Mouse (Mus musculus) telencephalon, adult 2 months (tissue): ENCODE measurements around the gene Wsb1.

Experiments
- DNase-seq: peaks from one replicate; pipeline ENCODE4 v3.0.0-alpha.2; 2011; ENCODE audit warnings: low read depth, low spot score

Gene Wsb1

DNA sequence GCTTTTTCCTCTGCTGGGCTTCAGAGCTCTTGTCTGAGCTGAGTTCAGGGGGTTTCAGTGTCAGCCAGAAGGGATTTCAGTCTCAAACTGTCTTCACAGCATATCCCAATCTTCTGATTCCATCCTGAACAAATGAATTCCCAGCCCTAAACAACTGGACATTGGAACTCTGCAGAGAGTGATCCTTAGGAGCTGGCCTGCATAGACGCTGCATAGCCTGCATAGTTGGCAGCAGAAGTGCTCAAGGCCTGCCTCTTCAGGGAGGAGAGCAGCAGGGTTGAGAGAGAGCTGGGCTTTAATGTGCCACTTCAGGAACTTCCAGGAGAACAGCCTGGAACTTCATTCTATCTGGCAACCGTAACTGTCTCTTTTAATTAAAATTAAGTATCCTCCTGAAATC is 38.9 kb downstream of the Wsb1 start:
- no peak for DNase-seq

DNA sequence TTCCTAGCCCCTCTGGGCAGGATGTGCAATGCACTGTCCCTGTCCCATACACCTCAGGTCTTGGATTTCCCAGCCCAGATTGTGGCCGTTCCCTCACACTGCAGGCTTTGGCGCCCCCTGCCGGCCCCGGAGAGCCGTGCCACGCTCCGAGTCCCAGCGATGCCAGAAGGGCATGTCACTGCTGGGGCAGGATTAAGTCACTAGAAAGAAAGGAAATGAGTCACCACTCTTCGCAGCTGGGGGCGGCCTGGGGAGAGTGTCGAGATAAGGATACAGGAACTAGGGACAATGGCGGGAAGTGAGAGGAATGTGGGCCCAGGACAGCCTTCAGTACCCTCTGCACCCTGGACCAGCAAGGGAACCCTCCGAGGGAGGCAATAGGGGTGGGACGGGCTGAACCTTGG is 40.5 kb downstream of the Wsb1 start:
- DNase-seq, result no peak

DNA sequence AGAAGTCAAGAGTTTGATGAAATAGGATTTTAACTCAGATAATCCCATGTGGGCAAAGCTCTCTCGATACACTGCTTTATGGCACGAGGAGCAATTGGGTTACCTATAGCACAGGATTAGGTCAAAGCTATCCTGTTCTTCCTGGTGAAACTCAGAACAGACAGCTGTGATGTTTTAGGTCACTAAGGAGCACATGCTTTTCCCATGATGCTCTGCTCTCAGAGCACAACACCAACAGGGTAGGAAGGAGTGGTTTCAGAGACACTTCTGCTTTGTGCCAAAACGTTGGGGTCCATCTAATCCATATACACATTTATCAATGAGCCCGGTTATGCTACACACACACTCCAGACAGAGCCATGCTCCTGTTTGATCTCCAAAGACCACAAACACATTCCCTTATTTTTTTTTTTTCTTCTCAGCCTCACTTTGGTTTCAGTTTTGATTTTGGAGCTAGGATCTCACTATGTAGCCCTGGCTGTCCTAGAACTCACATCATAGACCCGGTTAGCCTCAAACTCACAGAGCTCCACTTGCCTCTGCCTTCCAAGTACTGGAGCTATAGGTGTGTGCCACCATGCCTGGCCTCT is 44.5 kb downstream of the Wsb1 start:
- no peak for DNase-seq

DNA sequence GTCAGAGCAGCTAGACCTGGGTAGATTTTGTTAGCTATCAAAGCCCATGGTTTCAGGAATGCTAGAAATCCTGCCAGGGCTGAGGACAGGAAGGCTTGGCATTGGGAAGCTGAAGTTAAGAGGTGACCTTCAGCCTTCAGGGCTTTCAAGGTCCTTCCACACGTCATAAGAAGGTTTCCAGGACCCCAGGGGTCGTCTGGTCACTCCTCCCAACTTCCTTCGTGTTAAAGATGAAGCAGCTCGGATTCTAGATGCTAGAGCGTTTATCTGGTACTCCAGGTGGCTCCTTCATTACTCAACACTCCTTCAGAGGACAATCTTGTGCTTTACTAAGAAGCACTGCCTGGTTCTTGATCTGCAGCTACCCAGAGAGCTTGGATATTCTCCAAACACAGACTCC is 45.4 kb downstream of the Wsb1 start:
- no peak for DNase-seq

DNA sequence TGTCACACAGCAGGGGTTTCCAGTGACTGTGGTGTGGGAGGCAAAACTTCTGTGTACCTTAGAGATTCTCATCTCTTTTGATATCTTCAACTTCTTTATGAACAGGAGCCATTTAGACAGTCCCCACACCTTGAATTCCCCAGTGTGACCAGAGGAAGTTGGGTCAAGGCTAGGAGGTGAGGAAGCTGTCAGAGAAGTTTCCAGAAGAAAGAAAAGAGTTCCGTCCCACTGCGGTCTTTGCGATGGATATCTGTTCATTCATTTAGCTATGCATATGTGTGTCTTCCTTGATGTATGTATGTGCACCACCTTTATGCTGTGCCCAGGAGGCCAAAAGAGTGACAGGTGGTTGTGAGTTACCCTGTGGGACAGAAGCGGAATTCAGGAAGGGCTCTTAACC is 46.0 kb downstream of the Wsb1 start:
- no peak for DNase-seq

DNA sequence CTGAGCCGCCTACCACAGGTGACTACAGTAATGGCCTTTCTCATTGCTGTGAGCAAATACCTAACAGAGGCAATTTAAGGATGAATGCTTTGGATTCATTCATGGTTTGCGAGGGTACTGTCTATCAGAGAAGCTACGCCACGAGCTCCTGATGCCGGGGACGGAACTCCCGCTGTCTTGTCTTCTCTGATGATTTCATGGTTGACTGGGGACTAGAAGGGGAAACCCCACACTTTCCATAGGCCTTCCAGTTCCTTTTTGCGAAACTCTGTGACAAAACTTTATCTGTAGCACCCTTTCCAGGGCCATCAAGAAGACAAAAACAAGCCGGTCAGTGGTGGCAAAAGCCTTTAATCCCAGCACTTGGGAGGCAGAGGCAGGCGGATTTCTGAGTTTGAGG is 46.8 kb downstream of the Wsb1 start:
- no peak for DNase-seq

DNA sequence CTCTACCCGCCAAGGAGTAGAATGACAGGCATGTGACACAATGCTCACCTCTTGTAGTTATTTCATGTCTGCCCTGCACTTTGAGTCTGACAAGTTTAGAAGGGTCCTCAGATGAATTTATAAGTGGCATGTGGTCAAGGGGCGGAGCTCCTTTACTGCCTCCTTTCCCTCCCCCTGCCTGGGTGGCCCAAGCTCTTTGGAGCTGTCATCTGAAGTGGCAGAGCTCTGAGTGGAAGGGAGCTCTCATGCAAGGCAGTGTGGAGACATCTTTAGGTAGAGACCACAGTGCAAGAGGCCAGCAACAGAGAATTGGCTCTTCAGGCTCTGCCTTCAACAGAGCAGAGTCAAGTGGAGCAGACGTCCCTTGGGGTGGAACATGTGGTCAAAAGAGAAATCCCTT is 50.0 kb downstream of the Wsb1 start:
- DNase-seq, result no peak

DNA sequence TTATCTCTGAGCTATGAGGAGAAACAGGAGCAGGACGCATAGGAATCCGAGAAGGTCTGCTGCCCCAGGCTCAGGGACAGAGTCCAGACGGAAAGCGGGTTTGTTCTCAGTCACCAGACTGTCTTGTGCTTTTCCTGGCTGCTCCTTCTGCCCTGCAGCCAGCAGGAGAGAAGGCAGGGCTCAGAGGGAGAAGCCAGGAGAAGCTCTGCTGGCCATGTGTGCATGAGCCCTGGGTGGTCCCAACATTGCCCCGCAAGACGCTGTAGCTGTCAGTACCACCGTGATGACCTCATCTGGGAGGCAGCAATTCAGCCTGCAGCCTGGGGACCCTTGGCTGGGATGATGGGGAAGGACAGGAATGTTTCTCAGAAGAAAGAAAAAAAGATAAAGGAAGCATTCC is 54.0 kb downstream of the Wsb1 start:
- DNase-seq, result no peak

DNA sequence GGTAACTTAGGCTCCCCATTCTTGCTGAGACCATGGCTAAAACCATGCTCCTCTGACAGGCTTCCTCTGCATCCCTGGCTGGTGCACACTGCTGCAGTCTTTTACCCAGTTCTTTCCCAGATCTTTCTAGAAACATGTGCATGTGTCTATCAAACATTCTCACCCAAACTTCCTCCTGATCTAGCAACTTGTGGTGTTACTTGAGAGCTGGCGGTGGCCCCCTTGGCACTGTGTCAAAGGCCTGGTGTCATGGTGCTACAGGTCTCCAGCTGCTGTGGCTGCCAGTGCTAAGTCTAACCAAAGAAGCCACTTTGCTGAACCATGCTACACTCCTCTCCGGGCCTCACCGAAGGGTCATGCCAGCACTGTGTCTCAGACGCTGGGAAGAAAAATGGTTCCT is 55.9 kb downstream of the Wsb1 start:
- no peak for DNase-seq

DNA sequence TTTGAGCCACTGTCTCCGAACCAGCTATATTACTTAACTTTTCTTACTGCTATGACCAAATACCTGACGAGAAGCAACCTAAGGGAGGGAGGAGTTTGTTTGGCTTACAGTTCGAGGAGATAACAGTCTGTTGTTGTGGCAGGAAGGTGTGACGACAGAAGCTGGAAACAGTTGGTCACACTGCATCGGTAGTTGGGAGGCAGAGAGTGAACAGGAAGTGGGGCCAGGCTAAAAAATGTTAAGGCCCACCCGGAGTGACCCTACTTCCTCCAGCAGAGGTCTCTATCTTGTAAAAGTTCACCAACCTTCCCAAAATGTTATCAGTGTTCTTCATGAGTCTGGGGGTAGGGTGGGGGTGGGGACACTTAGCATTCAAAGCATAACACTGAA is 56.6 kb downstream of the Wsb1 start:
- DNase-seq, result no peak

DNA sequence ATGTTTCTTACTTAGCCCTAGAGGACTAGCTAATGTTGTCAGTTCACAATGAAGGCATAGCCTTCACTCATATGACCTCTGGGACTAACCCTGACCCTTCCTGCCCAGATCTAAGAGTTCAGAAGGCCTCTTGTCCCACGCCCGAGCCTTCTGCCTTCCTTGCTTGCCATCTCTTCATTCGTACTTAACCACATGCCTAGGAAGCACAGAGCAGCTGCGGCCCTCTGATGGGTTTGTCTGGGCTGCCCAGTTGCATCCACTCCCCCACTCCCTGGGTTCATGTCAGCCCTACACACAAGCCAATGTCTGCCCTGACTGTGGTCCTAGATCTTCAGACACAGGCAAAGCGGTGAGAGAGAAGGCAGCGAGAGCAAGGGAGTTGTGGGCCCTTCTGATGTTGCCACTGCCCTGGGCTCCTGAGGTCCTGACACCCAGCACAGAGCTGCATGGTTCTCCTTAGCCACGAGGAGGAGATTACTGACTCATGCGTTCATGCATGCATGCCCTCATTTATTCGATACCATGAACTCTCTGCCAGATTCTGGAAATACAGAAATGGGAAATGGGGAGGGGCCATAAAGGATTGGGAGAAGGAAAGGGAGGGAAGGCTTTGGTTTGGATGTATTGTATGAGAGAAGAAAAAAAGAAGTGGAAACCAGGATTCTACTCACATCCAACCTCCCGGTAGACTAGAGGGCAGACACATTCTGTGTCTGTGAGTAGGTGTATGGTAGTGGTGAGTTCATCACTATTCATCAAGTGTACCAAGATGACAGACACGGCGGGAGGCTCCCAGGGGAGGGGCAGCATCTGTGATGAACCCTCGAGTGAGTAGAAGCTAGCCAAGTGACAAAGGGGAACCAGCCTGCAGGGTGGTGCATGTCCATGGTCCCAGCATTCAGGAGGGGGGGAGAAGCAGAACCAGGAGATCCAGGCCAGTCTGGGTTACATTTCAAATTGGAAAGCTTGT is 57.3 kb downstream of the Wsb1 start:
- DNase-seq, result no peak

DNA sequence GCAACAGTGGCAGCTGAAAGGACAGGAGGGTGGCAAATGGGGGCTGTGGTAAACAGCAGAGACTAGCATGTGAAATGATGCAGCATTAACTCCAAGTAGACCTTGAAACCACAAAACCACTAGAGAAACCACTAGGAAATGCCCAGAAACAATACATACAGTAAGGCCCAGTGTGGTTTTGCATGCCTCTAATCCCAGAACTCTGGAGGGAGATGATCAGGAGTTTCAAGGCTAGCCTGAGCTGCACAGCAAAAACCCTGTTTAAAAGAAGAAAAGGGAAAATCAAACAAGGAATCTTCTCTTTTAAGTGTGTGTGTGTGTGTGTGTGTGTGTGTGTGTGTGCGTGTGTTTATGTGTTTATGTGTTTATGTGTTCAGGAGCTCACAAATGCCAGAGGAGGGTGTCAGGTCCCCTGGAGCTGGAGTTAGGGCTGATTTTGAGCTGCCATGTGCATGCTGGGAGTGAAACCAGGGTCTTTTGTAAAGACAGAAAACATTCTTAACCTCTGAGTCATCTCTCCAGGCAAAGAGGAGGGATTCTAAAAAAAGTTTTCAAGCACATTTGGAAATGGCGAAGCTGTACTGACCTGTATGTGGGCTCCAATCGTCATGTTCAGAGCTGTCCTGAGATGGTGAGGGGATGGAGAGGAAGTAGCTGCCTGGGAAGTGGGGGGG is 58.1 kb downstream of the Wsb1 start:
- no peak for DNase-seq

DNA sequence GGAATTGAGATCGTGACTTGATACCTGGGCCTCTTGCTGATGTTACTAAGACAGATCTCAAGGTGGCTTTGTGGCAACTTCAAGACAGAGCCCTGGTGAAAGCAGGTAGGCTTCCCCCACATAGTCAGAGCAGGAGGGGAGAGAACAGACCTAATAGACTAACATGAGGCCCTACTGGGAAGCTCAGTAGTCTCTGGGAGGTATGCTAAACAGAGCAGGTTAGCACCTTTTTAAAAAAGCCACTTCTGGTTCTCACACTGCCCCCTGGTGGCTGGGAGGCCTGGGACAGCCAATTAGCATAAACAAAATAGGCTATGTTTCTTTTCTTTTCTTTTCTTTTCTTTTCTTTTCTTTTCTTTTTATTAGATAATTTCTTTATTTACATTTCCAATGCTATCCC is 62.3 kb downstream of the Wsb1 start:
- no peak for DNase-seq

DNA sequence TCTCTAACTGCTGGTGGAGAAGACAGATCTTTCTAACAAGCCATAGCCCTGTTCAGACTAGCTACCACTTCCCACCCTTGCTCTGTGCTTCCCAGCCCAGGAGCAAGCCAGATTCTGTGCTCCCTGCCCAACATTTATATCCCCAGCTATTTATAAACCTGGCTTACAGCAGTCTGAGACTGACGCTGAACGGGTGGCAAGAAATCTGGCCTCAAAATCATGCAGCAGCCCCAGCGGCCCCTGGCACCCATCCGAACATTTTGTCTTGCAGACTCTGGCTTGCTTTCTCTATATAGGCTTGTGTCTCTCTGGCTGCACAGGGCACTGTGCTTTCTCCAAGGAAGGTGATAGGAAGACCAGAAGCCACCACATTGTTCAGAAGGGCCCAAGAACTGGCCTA is 63.3 kb downstream of the Wsb1 start:
- DNase-seq, result peak; percentile 58

DNA sequence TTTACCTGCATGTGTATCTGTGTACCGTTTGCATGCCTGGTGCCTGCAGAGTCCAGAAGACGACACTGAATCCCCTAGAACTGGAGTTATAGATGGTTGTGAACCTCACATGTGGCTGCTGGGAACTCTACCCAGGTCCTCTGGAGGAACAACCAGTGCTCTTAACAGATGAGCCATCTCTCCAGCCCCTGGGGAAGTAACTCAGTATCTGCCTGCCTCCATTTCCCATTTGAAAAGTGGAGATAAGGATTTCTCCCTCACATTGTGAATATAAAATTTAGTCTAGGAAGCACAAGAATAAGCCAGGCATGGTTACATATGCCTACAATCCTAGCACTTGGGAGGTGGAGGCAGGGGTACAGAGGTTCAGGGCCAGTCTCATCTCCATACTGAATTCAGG is 64.2 kb downstream of the Wsb1 start:
- DNase-seq, result no peak
